Mouse (Mus musculus) yolk sac, embryonic 10.5 days (tissue): ENCODE results near the gene Upk3bl.
A peak's percentile ranks its signal among the peaks of the same experiment; 100 is the strongest.

Experiments used
- DNase-seq: peaks from one replicate; pipeline ENCODE4 v3.0.0-alpha.2; 2017; ENCODE audit warnings: low spot score

Gene Upk3bl

GRCm38 (mm10) chr5:136054301-136055077, at the start of gene Upk3bl:
Gene Upk3bl (plus strand): TSS chr5:136054492.
- no peak for DNase-seq

- DNase-seq, result no peak
Measured at GRCm38 (mm10) chr5:136004537-136004936, 49.8 kb upstream of the Upk3bl start.

- no peak for DNase-seq
Measured at GRCm38 (mm10) chr5:136007745-136008144, 46.5 kb upstream of the Upk3bl start.

GRCm38 (mm10) chr5:136014877-136015276, 39.4 kb upstream of the Upk3bl start:
- no peak for DNase-seq

- DNase-seq, result no peak
Measured at GRCm38 (mm10) chr5:136015586-136015985, 38.7 kb upstream of the Upk3bl start.

- DNase-seq, result no peak
Measured at GRCm38 (mm10) chr5:136016014-136016876, 38.0 kb upstream of the Upk3bl start.

GRCm38 (mm10) chr5:136017262-136017661, 37.0 kb upstream of the Upk3bl start:
- DNase-seq, result no peak

- no peak for DNase-seq
Measured at GRCm38 (mm10) chr5:136018726-136019125, 35.6 kb upstream of the Upk3bl start.

- DNase-seq, result peak; percentile 46
Measured at GRCm38 (mm10) chr5:136019907-136020306, 34.4 kb upstream of the Upk3bl start.

- DNase-seq, result no peak
Measured at GRCm38 (mm10) chr5:136025712-136026111, 28.6 kb upstream of the Upk3bl start.

- no peak for DNase-seq
Measured at GRCm38 (mm10) chr5:136026859-136027258, 27.4 kb upstream of the Upk3bl start.

GRCm38 (mm10) chr5:136027612-136028311, 26.5 kb upstream of the Upk3bl start:
- no peak for DNase-seq

- DNase-seq, result no peak
Measured at GRCm38 (mm10) chr5:136034868-136035267, 19.4 kb upstream of the Upk3bl start.

- DNase-seq, result no peak
Measured at GRCm38 (mm10) chr5:136035285-136035684, 19.0 kb upstream of the Upk3bl start.

- DNase-seq, result no peak
Measured at GRCm38 (mm10) chr5:136036667-136037066, 17.6 kb upstream of the Upk3bl start.

GRCm38 (mm10) chr5:136038258-136039214, 15.8 kb upstream of the Upk3bl start, which contains the start of gene Upk3b:
Gene Upk3b (plus strand): TSS chr5:136038496.
- DNase-seq, result peak; percentile 65

GRCm38 (mm10) chr5:136040210-136040609, 14.1 kb upstream of the Upk3bl start:
- DNase-seq, result peak; percentile 24

GRCm38 (mm10) chr5:136041260-136041659, 13.0 kb upstream of the Upk3bl start:
- DNase-seq, result no peak

- no peak for DNase-seq
Measured at GRCm38 (mm10) chr5:136041666-136042065, 12.6 kb upstream of the Upk3bl start.

- no peak for DNase-seq
Measured at GRCm38 (mm10) chr5:136044865-136045264, 9.4 kb upstream of the Upk3bl start.

GRCm38 (mm10) chr5:136045408-136045807, 8.9 kb upstream of the Upk3bl start:
- DNase-seq, result no peak
